8 mouse cellular contexts compared by ENCODE assay signal in genomic region chr12:21111116-21111475, GRCm38 (mm10).
DNase-seq lines count a peak whose midpoint lies in the region; ATAC-seq and TF ChIP-seq lines count a peak whose summit lies in the region.
"Not testable (repeated sequence)": the region's sequence is repeated elsewhere in the genome, so short reads cannot be mapped to it uniquely, and the experiment has no call there.

No protein-coding gene starts in this region.

- H3K4me3 ChIP-seq in bone marrow macrophage, adult 2 months (ENCODE audit: insufficient read depth, low read length), result peak overlapping the region; percentile 53
- peak overlapping the region; percentile 63 for H3K4me3 ChIP-seq in erythroblast, embryonic 14.5 days (replicated peaks)
- peak overlapping the region; percentile 90 for H3K4me3 ChIP-seq in heart, embryonic 12.5 days
- H3K4me3 ChIP-seq in intestine, embryonic 14.5 days (ENCODE audit: low read depth, low read length), result peak overlapping the region; percentile 64
- H3K4me3 ChIP-seq in limb, embryonic 14.5 days (replicated peaks; ENCODE audit: low read length), result peak overlapping the region; percentile 71
- peak overlapping the region; percentile 94 for H3K4me3 ChIP-seq in megakaryocyte, embryonic 14.5 days (replicated peaks)
- peak overlapping the region; percentile 69 for H3K4me3 ChIP-seq in neural tube, embryonic 14.5 days (ENCODE audit: low read depth, low read length)

- not testable (repeated sequence) for H3K27ac ChIP-seq in bone marrow macrophage, adult 2 months (ENCODE audit: insufficient read depth, low read depth, low read length)
- 0 out of 2 replicates have a peak overlapping the region, but pooled peaks have one; percentile 45 for H3K27ac ChIP-seq in heart, embryonic 12.5 days (ENCODE audit: poor library complexity, severe bottlenecking)
- peak overlapping the region; percentile 64; the same call in 1 of the 2 replicates for H3K27ac ChIP-seq in intestine, embryonic 14.5 days (ENCODE audit: low read depth)
- H3K27ac ChIP-seq in limb, embryonic 14.5 days (replicated peaks; ENCODE audit: low read depth, low read length), result peak overlapping the region; percentile 84
- peak overlapping the region; percentile 91 for H3K27ac ChIP-seq in neural tube, embryonic 14.5 days (ENCODE audit: low read depth, low read length)

- H3K4me2 ChIP-seq in heart, embryonic 12.5 days, result peak overlapping the region; percentile 85
- peak overlapping the region; percentile 61 for H3K4me2 ChIP-seq in intestine, embryonic 14.5 days (ENCODE audit: low read length)
- peak overlapping the region; percentile 78 for H3K4me2 ChIP-seq in limb, embryonic 14.5 days (replicated peaks; ENCODE audit: low read depth, low read length, severe bottlenecking)
- peak overlapping the region; percentile 67 for H3K4me2 ChIP-seq in neural tube, embryonic 14.5 days (ENCODE audit: low read depth, low read length)

- DNase-seq in 3T3-L1 (ENCODE audit: low read depth, low spot score), result peak; percentile 32
- peak; percentile 60 for DNase-seq in intestine, embryonic 14.5 days (ENCODE audit: low spot score)
- DNase-seq in limb, embryonic 14.5 days (ENCODE audit: low spot score), result not testable (repeated sequence)

- not testable (repeated sequence) for TF ChIP-seq CTCF in bone marrow macrophage, adult 2 months (IDR thresholded peaks at IDR 0.05; ENCODE audit: low read depth, low read length)

- H3K9me3 ChIP-seq in erythroblast, embryonic 14.5 days (ENCODE audit: control insufficient read depth, low read length); heart, embryonic 12.5 days (replicated peaks); intestine, embryonic 14.5 days (ENCODE audit: control insufficient read depth, low read length); limb, embryonic 14.5 days (ENCODE audit: control insufficient read depth, low read length); megakaryocyte, embryonic 14.5 days; neural tube, embryonic 14.5 days (ENCODE audit: control insufficient read depth, low read length): not testable (repeated sequence)

- H3K36me3 ChIP-seq in erythroblast, embryonic 14.5 days (ENCODE audit: control insufficient read depth); heart, embryonic 12.5 days; intestine, embryonic 14.5 days (ENCODE audit: control insufficient read depth, insufficient read depth, low read length); limb, embryonic 14.5 days (ENCODE audit: control insufficient read depth, insufficient read depth, low read length); megakaryocyte, embryonic 14.5 days (replicated peaks; ENCODE audit: low read length); neural tube, embryonic 14.5 days (ENCODE audit: control insufficient read depth, insufficient read depth, low read length): not testable (repeated sequence)

- not testable (repeated sequence) for TF ChIP-seq POLR2A in bone marrow macrophage, adult 2 months (IDR thresholded peaks at IDR 0.05; ENCODE audit: borderline replicate concordance, low read depth, low read length); limb, embryonic 14.5 days (IDR thresholded peaks at IDR 0.05; ENCODE audit: borderline replicate concordance, extremely low read depth, insufficient read depth, insufficient read length)

- peak; percentile 74; the same call in 1 of the 2 replicates for ATAC-seq in heart, embryonic 12.5 days (ENCODE audit: insufficient number of reproducible peaks, low FRiP score)
- ATAC-seq in intestine, embryonic 14.5 days (replicated peaks; ENCODE audit: low FRiP score, low TSS enrichment, low read depth), result peak; percentile 83
- ATAC-seq in limb, embryonic 14.5 days (ENCODE audit: low FRiP score, low read depth), result peak; percentile 68
- peak; percentile 81 for ATAC-seq in neural tube, embryonic 14.5 days (ENCODE audit: low read depth)

- peak overlapping the region; percentile 93; the same call in 1 of the 2 replicates for H3K9ac ChIP-seq in heart, embryonic 12.5 days
- H3K9ac ChIP-seq in intestine, embryonic 14.5 days (ENCODE audit: low read length), result peak overlapping the region; percentile 6; the same call in 1 of the 2 replicates
- H3K9ac ChIP-seq in limb, embryonic 14.5 days (ENCODE audit: low read depth, low read length, severe bottlenecking), result peak overlapping the region; percentile 79
- peak overlapping the region; percentile 79 for H3K9ac ChIP-seq in neural tube, embryonic 14.5 days (replicated peaks; ENCODE audit: low read depth, low read length)

- WGBS in heart, embryonic 12.5 days, result 2% methylated on average over 8 of the region's 8 CpGs
- WGBS in intestine, embryonic 14.5 days, result 3% methylated on average over 8 of the region's 8 CpGs
- WGBS in limb, embryonic 14.5 days, result 4% methylated on average over 8 of the region's 8 CpGs
- WGBS in neural tube, embryonic 14.5 days, result 5% methylated on average over 8 of the region's 8 CpGs

- H3K27me3 ChIP-seq in erythroblast, embryonic 14.5 days (ENCODE audit: control insufficient read depth), result peaks cover 27% of the 10 kb centered on the region
- not testable (repeated sequence) for H3K27me3 ChIP-seq in heart, embryonic 12.5 days (replicated peaks); intestine, embryonic 14.5 days (replicated peaks; ENCODE audit: control insufficient read depth, insufficient read depth, low read length); limb, embryonic 14.5 days (ENCODE audit: control insufficient read depth, insufficient read depth, low read length); megakaryocyte, embryonic 14.5 days (replicated peaks); neural tube, embryonic 14.5 days (ENCODE audit: control insufficient read depth, insufficient read depth, low read length)

- H3K4me1 ChIP-seq in bone marrow macrophage, adult 2 months (ENCODE audit: control insufficient read depth, insufficient read depth, low read length); heart, embryonic 12.5 days (replicated peaks); intestine, embryonic 14.5 days (replicated peaks; ENCODE audit: control insufficient read depth, insufficient read depth, low read length); limb, embryonic 14.5 days (ENCODE audit: control insufficient read depth, insufficient read depth, low read length); neural tube, embryonic 14.5 days (ENCODE audit: control insufficient read depth, insufficient read depth, low read length): not testable (repeated sequence)
- H3K4me1 ChIP-seq in erythroblast, embryonic 14.5 days (ENCODE audit: control insufficient read depth), result peaks cover 18% of the 10 kb centered on the region
- peaks cover 18% of the 10 kb centered on the region for H3K4me1 ChIP-seq in megakaryocyte, embryonic 14.5 days

Comparison
In these comparisons a context has a peak if more than half of its experiments do, and no peak if none do; other contexts are left out.
1. H3K9ac ChIP-seq: peak in every context shown above with its lines; median percentile 93 in heart, embryonic 12.5 days; 79 in limb, embryonic 14.5 days; 79 in neural tube, embryonic 14.5 days; 6 in intestine, embryonic 14.5 days.